Mouse (Mus musculus) thymus, postnatal 25 days (tissue): ENCODE measurements around the gene Kctd17.
A peak's percentile ranks its signal among the peaks of the same experiment; 100 is the strongest.

Experiments used
- DNase-seq: peaks from one replicate; pipeline ENCODE4 v3.0.0; 2022

The Kctd17 gene

GRCm38 (mm10) chr15:78428391-78429138, at the start of gene Kctd17:
Kctd17 (plus strand) TSS chr15:78428564.
- peak; percentile 40 for DNase-seq

GRCm38 (mm10) chr15:78380208-78380607, 48.2 kb upstream of the Kctd17 start:
- no peak for DNase-seq

GRCm38 (mm10) chr15:78380741-78381140, 47.6 kb upstream of the Kctd17 start:
- DNase-seq = no peak

- DNase-seq = no peak
Observed at GRCm38 (mm10) chr15:78382115-78382514, 46.2 kb upstream of the Kctd17 start.

GRCm38 (mm10) chr15:78383450-78384219, 44.7 kb upstream of the Kctd17 start:
- DNase-seq = no peak

GRCm38 (mm10) chr15:78384220-78385116, 43.9 kb upstream of the Kctd17 start:
- no peak for DNase-seq

- DNase-seq = no peak
Observed at GRCm38 (mm10) chr15:78385564-78385963, 42.8 kb upstream of the Kctd17 start.

- DNase-seq = peak; percentile 32
Observed at GRCm38 (mm10) chr15:78390855-78391254, 37.5 kb upstream of the Kctd17 start.

- no peak for DNase-seq
Observed at GRCm38 (mm10) chr15:78395478-78395962, 32.8 kb upstream of the Kctd17 start, which contains the start of gene Tex33. Tex33 (minus strand) TSS chr15:78395912.

- no peak for DNase-seq
Observed at GRCm38 (mm10) chr15:78401345-78401744, 27.0 kb upstream of the Kctd17 start.

- DNase-seq = no peak
Observed at GRCm38 (mm10) chr15:78401921-78402320, 26.4 kb upstream of the Kctd17 start.

- DNase-seq = no peak
Observed at GRCm38 (mm10) chr15:78402423-78402822, 25.9 kb upstream of the Kctd17 start.

GRCm38 (mm10) chr15:78403301-78403741, 25.0 kb upstream of the Kctd17 start:
- DNase-seq = no peak

- no peak for DNase-seq
Observed at GRCm38 (mm10) chr15:78403896-78404295, 24.5 kb upstream of the Kctd17 start.

GRCm38 (mm10) chr15:78405098-78405497, 23.3 kb upstream of the Kctd17 start:
- DNase-seq = no peak

- DNase-seq = peak; percentile 73
Observed at GRCm38 (mm10) chr15:78405517-78406211, 22.7 kb upstream of the Kctd17 start, which contains the start of gene Tst. Tst (minus strand) TSS chr15:78405907.

- DNase-seq = peak; percentile 91
Observed at GRCm38 (mm10) chr15:78406293-78406934, 21.9 kb upstream of the Kctd17 start, which contains the start of gene Mpst. Mpst (plus strand) TSS chr15:78406416.

- no peak for DNase-seq
Observed at GRCm38 (mm10) chr15:78409570-78410052, 18.8 kb upstream of the Kctd17 start.

- DNase-seq = no peak
Observed at GRCm38 (mm10) chr15:78413083-78413718, 15.2 kb upstream of the Kctd17 start.

- no peak for DNase-seq
Observed at GRCm38 (mm10) chr15:78413719-78414117, 14.6 kb upstream of the Kctd17 start.

- DNase-seq = no peak
Observed at GRCm38 (mm10) chr15:78414157-78414556, 14.2 kb upstream of the Kctd17 start.
